Mouse (Mus musculus) frontal cortex, postnatal 25 days (tissue): ENCODE data around the gene Rac1.
"Not testable (repeated sequence)": the region's sequence is repeated elsewhere in the genome, so short reads cannot be mapped to it uniquely, and the experiment has no call there.

Experiments used
- DNase-seq, 2 experiments: peaks; one replicate each; pipeline ENCODE4 v3.0.0; 2022; ENCODE audit warnings: low spot score in 2 of 2

Rac1 gene

DNA sequence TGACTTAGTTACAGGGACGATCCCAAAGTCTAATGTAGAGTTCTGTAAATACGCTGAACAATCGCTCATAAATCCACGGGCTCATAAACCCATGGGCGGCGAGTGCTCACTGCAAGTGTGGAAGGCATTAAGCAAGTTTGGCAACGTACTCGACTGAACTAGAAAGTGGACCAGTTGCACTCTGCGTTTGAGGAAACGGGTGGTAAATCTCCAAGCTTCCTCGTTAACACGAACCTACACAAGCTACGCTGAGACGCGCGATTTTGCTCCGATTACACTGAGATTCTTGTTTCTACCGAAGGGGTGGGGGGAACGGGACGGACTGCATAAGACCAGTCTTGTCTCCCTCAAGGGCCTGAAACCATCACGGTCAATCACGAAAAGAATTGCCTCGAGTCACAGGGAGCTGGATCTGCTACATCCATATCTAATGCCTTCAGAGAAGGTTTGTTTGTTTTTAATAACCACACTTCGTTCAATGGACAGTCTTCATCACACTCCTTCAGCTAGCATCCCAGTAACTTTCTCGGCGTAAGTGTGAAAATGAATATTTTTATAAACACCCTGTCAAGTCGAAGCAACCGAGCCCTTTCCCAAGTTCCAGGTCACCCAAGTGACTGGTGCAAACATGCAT is 1.0 kb downstream of the Rac1 start:
- DNase-seq: no peak

DNA sequence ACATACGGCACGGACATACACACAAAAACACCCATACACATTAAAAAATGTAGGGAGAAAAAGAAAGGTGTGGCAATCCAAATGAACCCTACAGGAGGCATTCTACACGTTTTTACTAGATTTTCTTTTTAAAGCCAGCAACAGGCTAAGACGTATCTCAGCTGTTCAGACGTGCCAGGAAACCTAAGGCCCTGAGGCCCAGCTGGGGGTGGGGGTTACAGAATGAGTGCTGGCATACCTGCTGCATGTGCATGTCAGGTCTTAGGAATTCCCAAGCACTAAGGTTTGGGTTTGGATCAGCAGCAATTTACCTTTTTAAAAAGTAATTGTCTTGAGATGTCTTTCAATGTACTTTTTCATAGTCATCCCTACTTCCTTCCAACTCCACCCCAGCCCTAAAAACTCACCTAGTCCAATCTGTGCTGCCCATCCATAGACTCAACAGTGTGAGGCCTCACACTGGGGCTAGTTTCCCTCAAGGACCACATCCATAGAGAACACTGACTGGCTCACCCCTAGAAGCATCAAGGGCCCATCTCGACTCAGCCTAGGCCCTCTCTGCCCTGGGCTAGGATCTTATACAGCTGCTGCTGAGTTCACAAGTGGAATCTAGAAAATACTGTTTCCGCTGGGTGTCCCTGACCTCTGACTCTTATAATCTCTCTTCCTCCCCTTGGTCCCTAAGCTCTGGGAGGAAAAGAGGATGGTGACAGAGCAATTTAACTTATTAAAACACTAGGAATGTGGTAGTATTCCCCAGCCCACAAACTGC is 2.2 kb downstream of the Rac1 start:
- DNase-seq: no peak

DNA sequence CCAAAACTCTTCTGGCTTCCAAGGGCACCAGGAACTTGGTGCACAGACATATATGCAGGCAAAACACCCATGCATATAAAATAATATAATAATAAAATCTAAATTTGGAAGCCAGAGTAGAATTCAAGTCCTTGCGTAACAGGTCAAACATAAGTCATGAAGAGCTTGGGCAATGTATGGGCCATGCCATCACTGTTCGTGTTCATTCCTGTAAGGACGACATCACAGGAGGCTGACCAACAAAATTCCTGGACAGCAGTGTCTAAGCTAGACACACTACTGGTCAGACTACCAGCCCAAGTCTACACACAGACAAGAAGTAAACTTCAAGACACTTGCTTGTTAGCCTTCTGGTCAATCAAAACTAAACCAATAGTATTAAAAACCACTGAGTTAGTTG is 5.0 kb downstream of the Rac1 start:
- DNase-seq: no peak

DNA sequence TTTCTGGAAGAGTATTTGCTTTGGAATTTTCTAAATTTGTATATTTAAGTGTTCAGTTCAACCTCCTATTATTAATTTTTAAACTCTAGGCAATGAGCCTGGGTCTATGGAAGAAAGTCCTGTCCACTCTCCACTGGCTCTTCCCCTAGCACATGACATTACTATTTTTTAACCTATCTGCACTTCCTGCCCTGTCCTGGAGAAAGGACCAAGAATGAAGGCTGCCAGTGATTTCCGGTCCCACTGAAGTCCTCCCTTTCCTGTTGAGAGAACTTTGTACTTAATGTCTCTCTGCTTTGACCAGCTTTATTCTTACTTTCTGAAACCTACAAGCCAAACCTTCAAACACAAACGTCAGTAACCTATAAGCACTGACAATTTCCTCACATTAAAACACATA is 7.4 kb downstream of the Rac1 start:
- DNase-seq: no peak

DNA sequence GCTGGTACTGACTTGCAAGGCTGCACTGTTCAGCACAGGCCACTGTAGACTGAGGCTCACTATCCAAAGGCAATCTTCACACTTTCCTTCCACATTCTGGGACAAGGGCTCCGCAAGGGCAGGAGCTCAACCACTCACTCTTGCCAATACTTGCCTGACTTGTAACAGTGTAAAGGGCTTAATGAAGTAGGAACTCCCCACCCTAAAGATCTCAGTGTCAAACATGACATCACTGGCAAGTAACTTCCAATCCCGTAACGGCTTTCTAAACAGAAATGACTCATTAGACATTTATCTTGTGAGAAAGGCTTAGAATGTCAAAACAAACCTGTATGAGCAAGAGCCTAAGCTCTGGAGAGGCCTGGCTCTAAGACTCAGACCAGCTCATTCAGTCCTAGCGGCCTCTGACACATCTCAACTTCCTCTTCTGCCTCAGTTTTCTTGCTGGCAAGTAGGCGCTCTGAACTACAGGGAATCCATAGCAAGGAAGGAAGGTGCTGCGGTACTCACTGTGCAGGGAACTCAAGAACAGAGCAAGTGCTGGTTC is 9.7 kb downstream of the Rac1 start:
- DNase-seq: no peak

DNA sequence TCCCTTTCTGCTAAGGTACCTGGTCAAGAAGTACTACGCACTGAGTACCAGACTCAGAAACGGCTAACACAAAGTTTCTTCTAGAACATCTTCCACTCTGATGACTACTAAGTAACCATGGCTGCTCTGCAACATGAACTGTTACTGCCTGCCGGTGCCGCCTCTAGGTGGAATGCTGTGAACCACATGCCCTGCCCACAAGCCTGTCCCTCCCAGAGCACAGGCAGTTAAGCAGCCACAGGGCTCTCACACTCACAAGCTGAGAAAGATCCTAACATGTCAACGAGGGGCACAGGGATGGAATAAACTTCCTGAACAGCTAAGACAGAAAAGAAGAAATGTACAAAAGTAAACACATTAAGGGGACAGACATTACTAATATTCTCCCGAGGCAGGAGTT is 10.4 kb downstream of the Rac1 start:
- no peak for DNase-seq

DNA sequence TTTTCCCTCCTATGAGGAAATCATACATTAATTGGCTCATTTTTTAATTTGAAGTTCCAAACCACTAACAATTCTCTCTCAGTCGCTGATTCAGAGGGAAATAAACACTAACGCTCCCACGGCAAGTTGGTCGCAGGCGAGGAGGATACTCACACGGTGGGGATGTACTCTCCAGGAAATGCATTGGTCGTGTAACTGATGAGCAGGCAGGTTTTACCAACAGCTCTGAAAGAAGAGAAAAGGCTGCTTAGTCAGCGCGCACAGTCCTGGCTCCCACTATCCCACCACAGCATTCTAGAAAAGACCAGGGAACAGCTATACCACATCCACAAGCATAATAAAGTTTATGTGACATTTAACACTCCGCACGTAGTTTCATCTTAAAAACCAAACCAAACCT is 10.8 kb downstream of the Rac1 start:
- DNase-seq: no peak

DNA sequence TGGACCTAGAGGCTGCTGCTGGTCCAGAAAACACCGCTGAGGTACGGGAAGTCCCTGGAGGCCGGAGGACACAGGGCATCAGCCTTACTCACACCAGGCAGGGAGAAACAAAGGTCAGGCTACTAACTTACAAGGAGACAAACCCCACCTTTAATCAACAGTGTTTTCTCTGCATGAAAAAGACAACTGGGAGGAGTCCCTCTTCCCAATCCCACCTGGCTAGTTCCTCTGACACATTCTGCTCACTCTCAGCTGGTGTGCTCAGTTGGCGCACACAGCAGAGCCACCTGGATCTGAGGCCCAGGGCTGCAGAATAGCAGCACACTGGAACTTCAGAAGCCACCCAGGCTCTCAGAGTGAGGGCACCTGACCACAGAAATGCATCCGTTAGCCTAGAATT is 13.0 kb downstream of the Rac1 start:
- no peak for DNase-seq

DNA sequence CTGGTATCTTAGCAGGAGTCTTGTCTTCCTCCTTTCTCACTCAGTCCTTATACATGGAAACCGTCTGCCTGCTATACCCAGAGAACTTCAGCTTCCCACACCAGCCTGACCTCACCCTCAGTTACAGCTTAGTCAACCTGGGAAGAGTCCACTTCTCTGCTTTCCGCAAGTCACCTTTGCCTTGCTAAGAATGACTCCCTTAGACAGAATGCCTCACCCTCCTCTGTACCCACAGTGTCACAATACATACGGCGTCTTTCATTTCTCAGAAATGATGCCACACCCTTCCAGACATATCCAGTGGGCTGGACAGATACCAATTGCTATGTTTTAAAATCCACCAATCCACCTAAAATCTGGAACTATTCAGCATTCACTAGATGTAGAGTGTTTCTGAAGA is 15.5 kb downstream of the Rac1 start:
- DNase-seq: no peak

DNA sequence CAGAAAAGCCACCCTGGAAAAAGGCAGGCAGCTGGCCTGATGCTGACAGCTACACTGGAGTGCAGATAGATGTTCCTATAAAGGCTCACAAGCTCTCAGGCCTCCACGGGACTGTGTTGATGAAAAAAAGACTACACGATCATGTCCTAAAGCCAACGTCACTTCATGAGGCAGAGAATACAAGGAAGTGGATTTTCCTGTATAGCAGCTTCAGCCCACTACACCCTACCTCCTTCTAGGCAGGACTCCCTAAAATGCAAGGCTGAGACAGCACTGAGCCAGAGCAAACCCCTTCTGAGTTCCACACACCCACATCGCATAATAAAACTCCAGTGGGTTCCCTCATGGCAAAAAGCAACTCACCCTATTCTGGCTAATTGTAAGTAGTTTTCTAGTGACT is 16.3 kb downstream of the Rac1 start:
- no peak for DNase-seq

DNA sequence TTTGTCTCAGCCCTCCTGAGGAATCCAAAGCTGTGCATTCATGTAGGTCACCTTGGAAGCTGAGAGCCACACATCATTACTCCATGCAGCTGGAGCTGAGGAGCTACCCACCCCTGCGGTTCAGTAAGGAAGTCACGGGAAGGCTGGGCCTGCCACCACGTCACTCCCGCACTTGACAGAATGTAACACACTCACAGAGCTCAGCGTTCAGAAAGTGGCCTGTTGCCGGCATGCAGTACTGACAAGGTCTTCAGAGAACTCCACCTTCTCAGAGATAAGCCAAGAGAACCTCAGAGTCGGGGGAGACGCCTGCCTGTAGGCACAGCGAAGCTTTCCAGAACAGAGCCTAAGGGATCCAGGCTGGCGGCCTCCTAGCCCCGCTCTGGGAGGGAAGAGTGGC is 18.1 kb downstream of the Rac1 start:
- no peak for DNase-seq

DNA sequence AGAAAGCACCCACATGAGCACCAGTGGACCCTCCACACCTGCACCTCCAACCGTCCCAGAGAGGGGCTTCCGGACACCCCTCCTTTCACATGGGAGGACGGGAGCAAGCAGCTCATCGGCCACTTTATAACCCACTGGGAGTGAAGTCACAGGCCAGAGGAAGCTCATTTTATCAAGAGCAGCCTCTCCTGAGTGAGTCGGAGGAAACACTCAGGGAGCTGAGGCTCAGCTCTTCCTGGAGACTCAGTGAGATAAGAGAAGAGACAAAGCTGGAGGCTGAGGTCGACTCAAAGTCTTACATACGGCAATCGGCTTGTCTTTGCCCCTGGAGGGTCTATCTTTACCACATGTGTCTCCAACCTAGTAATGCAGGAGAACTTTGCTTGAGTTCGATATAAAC is 18.5 kb downstream of the Rac1 start:
- no peak for DNase-seq

DNA sequence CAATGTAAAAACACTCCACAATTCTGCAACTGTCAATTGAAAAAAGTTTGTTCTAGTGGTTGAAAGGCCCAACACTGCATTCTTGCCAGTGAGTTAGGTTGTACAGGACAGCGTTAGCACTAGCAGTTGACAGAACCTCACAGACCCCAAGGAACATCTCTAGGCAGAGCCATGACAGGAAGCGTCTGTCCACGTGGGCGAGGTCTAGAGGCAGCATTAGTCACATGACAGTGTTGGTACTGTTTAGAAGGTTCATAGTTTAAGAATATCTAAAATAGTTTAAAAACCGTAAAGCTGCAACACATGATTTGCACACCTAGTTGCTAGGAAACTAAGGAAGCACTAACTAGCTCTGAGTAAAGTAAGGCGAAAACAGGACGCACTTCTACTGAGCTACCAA is 22.3 kb downstream of the Rac1 start:
- no peak for DNase-seq

DNA sequence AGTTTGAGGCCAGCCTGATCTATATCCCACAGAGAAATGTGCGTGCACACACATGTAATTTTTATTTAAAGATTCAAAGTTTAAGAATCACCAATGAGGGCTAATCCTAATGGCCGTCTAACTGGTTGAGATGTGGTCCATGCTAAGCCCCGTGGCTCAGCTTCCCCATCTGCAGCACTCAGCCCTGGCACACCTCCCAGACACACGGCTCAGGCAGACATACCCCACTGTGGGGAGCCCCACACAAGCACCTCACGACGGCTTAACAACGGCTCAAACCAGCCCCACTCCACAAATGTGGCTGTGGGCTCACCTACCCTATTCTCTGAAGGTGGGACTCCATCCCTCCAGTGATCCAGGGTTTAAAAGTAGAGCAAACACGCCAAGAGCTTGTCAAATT is 22.8 kb downstream of the Rac1 start:
- DNase-seq: no peak

DNA sequence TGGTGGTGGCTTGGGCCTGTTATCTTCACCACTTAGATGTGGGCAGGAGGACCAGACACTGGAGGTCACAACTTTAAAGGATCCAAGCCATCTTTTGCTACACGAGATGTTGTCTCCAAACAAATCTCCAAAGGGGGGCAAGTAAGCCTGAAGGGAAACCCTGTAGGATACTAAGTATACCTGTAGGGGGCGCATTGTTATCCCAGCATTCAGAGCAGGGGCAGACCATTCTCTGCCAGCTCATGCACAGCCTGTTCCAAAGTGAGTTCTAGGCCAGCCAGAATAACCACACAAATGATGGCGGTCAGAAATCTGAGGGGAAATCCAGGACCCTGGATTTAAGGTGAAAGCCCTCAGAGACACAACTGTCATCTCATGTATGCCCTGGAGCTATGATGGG is 23.4 kb downstream of the Rac1 start:
- DNase-seq: no peak

DNA sequence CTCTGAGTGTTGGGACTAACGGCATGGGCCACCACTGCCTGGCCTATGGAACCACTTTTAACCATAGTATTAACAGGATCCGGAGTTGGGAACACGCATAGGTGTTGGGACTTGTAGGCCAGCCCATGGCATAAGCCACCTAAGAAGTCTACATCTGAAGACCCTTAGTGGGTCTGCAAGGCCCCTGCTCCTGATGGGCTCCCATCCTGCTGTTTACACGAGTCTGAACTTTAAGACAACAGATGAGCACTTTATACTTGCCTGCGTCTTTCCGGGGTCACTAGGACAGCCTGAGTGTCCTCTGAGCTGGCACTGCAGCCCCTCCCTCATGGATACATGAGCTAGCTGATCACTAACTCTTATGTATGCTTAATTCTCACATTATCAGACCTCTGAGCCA is 24.1 kb downstream of the Rac1 start:
- no peak for DNase-seq

DNA sequence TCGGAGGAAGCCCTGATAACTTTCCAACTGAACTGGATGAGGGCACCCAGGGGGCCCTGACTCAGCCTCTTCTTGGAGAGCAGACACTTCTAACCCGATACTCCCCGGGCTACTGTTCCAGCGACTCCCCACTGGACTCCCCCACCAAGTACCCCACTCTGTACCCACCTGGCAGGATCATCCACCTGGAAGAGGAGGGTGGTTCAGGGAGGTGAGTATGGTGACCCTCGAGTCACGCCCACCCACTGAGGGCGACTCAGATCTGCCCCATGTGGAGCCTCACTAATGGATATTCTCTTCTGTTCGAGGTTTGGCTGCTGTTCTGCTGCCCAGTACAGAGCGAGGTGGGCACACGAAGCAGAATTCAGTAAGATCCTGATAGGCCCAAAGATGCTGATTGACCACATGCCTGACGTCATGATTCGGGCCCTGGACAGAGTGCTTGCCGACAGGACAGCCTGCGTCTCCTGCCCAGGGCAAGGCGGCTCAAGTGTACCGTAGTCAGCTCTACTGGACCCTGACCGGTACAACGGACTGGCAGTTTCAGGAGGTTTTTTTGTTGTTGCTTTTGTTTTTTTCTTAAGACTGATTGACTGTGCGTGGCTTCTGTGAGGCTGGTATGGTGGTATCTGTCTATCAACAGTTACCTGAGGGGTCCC is 24.8 kb downstream of the Rac1 start:
- DNase-seq: no peak

DNA sequence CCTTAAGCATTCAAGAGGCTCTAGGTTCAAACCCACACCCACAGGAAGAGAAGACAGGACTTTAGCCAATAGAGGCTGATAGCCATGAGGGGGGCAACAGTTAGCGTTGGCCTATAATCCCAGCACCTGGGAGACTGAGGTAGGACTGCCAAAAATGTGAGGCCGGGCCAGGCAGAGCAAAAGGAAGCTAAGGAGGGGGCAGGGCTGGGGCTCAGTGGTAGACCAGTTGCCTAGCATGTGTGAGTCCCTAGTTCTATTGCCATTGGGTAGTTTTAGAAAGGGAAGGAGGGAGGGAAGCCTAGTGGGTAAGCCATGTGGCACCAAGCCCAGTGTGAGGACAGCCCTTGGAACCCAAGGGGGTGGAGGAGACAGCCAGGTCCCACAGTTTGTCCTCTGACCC is 26.2 kb downstream of the Rac1 start:
- no peak for DNase-seq

DNA sequence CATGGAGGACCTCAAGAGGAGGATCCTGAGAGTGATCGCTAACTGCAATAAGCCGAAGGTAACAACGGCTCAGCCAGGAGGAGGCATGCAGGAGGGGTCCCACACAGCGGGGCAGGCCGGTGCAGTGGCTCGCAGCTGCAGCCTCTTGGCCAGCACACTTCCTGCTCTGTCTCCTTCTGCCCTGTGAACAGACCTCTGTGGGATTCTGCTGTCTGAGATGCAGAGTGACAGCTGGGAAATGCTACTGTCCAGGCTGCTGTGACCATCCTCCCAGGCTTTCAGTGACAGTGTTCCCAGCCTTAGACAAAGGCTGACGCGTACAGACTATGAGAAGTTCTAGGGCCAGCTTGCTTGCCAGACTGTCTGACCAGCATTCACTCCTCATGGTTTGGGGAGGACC is 26.7 kb downstream of the Rac1 start:
- DNase-seq: no peak

DNA sequence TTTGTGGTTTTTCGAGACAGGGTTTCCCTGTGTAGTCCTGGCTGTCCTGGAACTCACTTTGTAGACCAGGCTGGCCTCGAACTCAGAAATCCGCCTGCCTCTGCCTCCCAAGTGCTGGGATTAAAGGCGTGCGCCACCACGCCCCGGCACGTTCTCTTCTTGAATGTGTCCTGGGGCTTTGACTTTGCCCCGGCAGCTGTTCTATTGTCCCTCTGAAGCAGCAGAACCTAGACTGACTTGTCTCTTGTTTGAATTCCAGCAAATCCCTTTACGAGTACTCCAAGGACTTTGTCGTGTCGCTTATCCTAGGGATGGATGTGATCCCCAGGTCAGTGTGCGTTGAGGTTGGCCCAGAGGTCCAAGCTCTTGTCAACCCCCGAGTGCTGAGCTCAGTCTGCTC is 27.1 kb downstream of the Rac1 start:
- DNase-seq: not testable (repeated sequence)

DNA sequence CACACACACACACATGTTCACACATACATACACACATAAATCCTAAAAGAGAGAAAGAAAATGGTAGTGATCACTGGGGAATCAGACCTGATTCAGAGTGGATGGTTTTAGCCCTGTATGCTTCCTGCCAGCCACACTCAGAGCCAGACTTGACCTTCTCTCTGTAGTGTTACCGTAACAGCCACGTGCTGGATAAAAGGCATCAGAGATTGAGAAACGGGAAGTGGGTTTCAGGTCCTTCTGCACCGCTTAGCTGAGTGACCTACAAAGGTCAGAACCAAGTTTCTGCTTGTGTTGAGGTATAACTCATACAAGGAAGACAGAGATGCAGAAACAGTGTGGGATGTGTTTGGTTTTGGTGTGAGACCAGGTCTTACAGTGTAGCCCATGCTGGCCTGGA is 28.1 kb downstream of the Rac1 start:
- no peak for DNase-seq

DNA sequence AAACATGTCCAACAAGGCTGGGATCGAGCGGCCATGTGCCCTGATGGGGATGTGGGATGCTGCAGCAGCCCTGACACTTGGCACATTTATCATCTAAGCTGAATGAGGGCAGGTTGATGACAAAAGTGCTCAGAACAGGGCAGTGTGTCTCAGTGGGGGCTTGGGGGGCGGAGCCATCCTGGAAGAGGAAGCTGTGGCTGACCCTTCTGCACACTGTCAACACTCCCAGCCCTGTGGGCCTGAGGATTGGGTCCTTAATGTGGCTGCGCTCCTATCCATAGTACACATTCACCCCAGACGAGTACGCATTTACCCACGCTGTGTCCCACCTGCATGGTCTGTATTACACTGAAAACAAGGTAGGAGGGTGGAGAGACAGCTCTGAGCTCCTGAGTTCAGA is 28.6 kb downstream of the Rac1 start:
- DNase-seq: no peak

DNA sequence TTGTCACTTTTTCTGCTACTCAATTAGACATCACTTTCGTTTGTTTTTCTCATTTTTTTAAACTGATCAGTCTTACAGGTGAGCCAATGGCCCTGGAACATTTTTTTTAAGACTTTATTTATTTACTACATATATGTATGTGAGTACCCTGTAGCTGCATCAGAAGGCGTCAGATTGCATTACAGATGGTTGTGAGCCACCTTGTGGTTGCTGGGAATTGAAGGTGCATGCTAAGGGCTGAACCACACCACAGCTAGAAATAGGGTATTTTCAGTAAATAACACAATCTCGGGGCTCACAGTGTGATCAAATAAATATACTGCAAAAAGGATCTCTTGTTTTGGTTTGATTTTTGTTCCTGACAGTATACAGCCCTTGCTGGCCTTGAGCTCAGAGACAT is 30.4 kb downstream of the Rac1 start:
- no peak for DNase-seq
